Mouse (Mus musculus): ENCODE results near the gene Stk39. TPM values are rescaled to one million over a fixed set of nuclear protein-coding genes. Genes with fewer than 3 reads are reported as not detected.

Stk39 gene
- polyA plus RNA-seq, 1 experiment, result not detected

DNA sequence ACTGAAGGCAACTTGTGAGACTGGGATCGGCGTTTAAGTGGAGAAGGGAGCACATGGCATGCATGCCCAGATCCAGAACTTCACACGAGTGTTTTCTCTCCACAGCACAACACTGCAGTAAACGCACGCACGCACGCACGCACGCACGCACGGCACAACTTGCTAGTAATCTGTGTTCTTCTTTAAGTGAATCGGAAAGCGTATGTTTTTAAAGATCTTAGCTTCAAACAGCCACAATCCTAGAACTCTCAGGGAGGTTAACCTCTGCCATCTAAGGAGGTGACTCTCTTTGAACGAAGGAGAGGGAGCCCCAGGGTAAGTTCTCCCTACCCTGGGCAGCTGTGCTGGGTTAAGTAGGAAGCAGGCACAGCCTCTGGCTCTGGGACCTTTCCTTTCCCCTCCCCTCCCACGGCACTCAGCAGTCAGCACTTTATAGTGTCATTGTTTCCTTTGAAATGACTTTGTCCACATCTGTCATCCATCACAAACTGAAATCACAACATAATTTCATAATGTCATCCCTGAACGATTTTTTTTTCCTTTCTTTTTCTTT is 66.8 kb downstream of the Stk39 start:
- Histone ChIP-seq H3K36me3 (ENCODE audit: control insufficient read depth) (no peaks in the 10 kb centered on the region), H3K4me3 (replicated peaks) (no peak overlapping the region), H3K27me3 (ENCODE audit: control insufficient read depth) (no peaks in the 10 kb centered on the region), H3K4me1 (ENCODE audit: control insufficient read depth) (no peaks in the 10 kb centered on the region), H3K9me3 (ENCODE audit: control insufficient read depth, low read length) (no peaks in the 10 kb centered on the region)
- TF ChIP-seq GATA1 (IDR thresholded peaks at IDR 0.05; ENCODE audit: low read length), result no peak
- TF ChIP-seq TAL1 (IDR thresholded peaks at IDR 0.05; ENCODE audit: low read length), result no peak

DNA sequence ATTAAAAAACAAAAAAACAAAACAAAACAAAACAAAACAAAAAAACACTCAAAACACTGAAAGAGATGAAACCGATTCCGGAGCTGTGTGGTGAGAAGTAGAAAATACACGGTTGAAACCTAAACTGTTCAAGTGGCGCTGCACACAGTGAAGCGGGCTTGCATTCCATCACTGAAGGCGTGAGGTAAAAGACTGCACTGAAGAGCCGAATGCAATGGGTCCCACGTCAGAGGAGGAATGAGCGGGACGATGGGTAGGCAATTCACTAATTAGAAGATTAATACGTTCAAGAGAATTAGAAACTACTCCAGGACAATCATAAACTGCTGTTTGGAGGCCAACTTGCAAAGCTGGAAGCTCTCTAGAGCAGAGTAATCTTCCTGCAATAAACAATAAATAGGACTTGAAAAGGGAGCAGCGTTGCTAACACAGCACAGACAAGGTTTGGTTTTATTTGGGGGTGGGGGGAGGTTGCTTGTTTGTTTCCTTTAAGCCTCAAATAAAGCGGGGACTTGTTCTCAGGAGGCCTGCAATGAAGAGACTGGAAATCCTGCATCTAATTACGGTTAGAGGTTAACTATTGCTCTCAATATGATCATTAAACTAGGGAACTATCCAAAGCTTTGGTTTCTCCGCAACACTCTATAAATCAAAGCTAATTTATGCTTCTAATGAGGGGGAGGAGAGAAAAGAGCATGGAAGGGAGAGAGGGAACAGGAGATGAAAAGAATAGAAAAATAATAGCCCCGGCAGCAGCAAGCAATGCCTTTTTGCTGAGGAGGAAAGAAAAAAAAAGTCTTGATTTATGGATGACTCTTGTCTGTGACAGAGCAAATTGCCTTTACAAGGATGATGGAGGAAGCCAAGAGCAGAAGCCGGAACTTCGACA is 67.5 kb downstream of the Stk39 start:
- Histone ChIP-seq H3K9me3 (ENCODE audit: control insufficient read depth, low read length) (no peaks in the 10 kb centered on the region), H3K27me3 (ENCODE audit: control insufficient read depth) (no peaks in the 10 kb centered on the region), H3K4me1 (ENCODE audit: control insufficient read depth) (no peaks in the 10 kb centered on the region), H3K4me3 (replicated peaks) (no peak overlapping the region), H3K36me3 (ENCODE audit: control insufficient read depth) (no peaks in the 10 kb centered on the region)
- TF ChIP-seq GATA1 (IDR thresholded peaks at IDR 0.05; ENCODE audit: low read length), result no peak
- TF ChIP-seq TAL1 (IDR thresholded peaks at IDR 0.05; ENCODE audit: low read length), result no peak

- TF ChIP-seq GATA1 (IDR thresholded peaks at IDR 0.05; ENCODE audit: low read length) (no peak), TAL1 (IDR thresholded peaks at IDR 0.05; ENCODE audit: low read length) (no peak)
- H3K9me3 ChIP-seq (ENCODE audit: control insufficient read depth, low read length), result no peaks in the 10 kb centered on the region
- no peak overlapping the region for H3K4me3 ChIP-seq (replicated peaks)
- no peaks in the 10 kb centered on the region for H3K27me3 ChIP-seq (ENCODE audit: control insufficient read depth)
- H3K36me3 ChIP-seq (ENCODE audit: control insufficient read depth), result no peaks in the 10 kb centered on the region
- H3K4me1 ChIP-seq (ENCODE audit: control insufficient read depth), result peaks cover 5% of the 10 kb centered on the region
Measured at GRCm38 (mm10) chr2:68393611-68394549, 78.2 kb downstream of the Stk39 start.

DNA sequence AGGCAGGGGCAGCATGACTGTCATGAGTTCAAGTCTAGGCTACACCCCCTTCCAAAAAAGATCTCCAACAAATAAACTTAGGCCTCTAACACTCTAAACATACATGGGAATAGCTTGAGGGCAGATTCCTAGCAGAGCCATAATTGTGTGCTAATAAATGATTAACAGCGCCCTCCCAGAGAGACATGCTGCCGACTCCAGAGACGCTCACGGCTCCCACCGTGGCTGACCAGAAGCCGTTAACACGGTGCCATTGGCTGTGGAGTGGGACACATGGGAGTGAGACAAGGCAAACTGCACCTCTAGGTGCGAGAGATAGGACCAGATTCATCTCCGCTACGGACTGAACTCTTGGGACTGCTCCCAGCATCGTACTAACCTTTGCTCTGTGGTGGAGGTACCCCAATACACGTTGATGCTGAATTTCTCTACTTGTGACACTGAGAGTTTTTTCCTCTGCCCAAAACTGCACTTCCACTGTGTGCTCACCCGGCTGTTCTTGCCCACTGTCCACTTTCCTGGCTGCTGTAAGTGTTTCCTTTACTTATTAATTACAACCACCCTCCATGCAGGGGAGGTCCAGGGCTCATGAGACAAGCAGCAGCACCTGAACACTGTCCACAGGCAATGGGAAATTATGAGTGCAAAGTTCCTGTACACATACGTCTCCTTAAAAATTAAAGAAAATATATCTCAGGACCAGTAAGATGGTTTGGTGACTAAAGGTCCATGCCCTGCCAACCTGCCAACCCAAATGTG is 84.1 kb downstream of the Stk39 start:
- Histone ChIP-seq H3K4me3 (replicated peaks) (no peak overlapping the region), H3K27me3 (ENCODE audit: control insufficient read depth) (no peaks in the 10 kb centered on the region), H3K36me3 (ENCODE audit: control insufficient read depth) (no peaks in the 10 kb centered on the region), H3K9me3 (ENCODE audit: control insufficient read depth, low read length) (no peaks in the 10 kb centered on the region), H3K4me1 (ENCODE audit: control insufficient read depth) (no peaks in the 10 kb centered on the region)
- no peak for TF ChIP-seq TAL1 (IDR thresholded peaks at IDR 0.05; ENCODE audit: low read length)
- no peak for TF ChIP-seq GATA1 (IDR thresholded peaks at IDR 0.05; ENCODE audit: low read length)

- TF ChIP-seq GATA1 (IDR thresholded peaks at IDR 0.05; ENCODE audit: low read length), result no peak
- no peak for TF ChIP-seq TAL1 (IDR thresholded peaks at IDR 0.05; ENCODE audit: low read length)
- Histone ChIP-seq H3K4me1 (ENCODE audit: control insufficient read depth) (peaks cover 2% of the 10 kb centered on the region; the same call in 1 of the 2 replicates), H3K4me3 (replicated peaks) (no peak overlapping the region), H3K27me3 (ENCODE audit: control insufficient read depth) (no peaks in the 10 kb centered on the region), H3K9me3 (ENCODE audit: control insufficient read depth, low read length) (no peaks in the 10 kb centered on the region), H3K36me3 (ENCODE audit: control insufficient read depth) (no peaks in the 10 kb centered on the region)
Measured at GRCm38 (mm10) chr2:68386313-68386863, 85.7 kb downstream of the Stk39 start.

GRCm38 (mm10) chr2:68385654-68386312 is 86.3 kb downstream of the Stk39 start:
- Histone ChIP-seq H3K4me3 (replicated peaks) (no peak overlapping the region), H3K4me1 (ENCODE audit: control insufficient read depth) (peaks cover 2% of the 10 kb centered on the region; the same call in 1 of the 2 replicates), H3K36me3 (ENCODE audit: control insufficient read depth) (no peaks in the 10 kb centered on the region), H3K27me3 (ENCODE audit: control insufficient read depth) (no peaks in the 10 kb centered on the region), H3K9me3 (ENCODE audit: control insufficient read depth, low read length) (no peaks in the 10 kb centered on the region)
- no peak for TF ChIP-seq GATA1 (IDR thresholded peaks at IDR 0.05; ENCODE audit: low read length)
- TF ChIP-seq TAL1 (IDR thresholded peaks at IDR 0.05; ENCODE audit: low read length), result no peak

- Histone ChIP-seq H3K4me1 (ENCODE audit: control insufficient read depth) (peaks cover 2% of the 10 kb centered on the region; the same call in 1 of the 2 replicates), H3K36me3 (ENCODE audit: control insufficient read depth) (no peaks in the 10 kb centered on the region), H3K4me3 (replicated peaks) (no peak overlapping the region), H3K27me3 (ENCODE audit: control insufficient read depth) (no peaks in the 10 kb centered on the region), H3K9me3 (ENCODE audit: control insufficient read depth, low read length) (no peaks in the 10 kb centered on the region)
- no peak for TF ChIP-seq GATA1 (IDR thresholded peaks at IDR 0.05; ENCODE audit: low read length)
- TF ChIP-seq TAL1 (IDR thresholded peaks at IDR 0.05; ENCODE audit: low read length), result no peak
Measured at GRCm38 (mm10) chr2:68383964-68384363, 88.1 kb downstream of the Stk39 start.

Data from erythroblast, embryonic 14.5 days (primary cell).